Mouse (Mus musculus): ENCODE measurements around the gene Lrrc18. TPM values are rescaled to one million over a fixed set of nuclear protein-coding genes. Genes with fewer than 3 reads are reported as not detected.

Lrrc18 gene
- polyA plus RNA-seq, 1 experiment: 0.22 TPM

DNA sequence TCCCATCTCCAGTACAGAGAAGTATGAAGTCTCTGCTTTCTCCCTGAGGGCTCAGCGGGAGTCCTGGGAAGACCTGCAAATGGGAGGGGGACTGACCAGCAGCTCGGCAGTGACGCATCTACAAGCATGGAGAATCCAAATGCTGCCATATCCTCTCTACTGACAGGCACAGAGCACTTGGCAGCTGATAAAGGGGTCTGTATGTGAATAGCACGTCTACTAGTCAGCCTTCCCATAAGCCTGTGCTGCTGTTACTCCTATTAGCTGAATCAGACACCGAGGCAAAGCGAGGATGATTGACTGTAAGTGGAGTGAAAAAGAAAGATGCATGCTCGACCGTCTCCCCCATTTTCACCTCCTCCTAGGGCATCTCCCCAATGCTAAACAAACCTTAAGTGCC, 62.3 kb downstream of the Lrrc18 start:
- H3K4me3 ChIP-seq (ENCODE audit: low read depth, low read length): no peak overlapping the region
- TF ChIP-seq CTCF (IDR thresholded peaks at IDR 0.05; ENCODE audit: extremely low read depth, insufficient read length, insufficient replicate concordance, low read depth, low read length): no peak
- TF ChIP-seq POLR2A (IDR thresholded peaks at IDR 0.05; ENCODE audit: low read depth, low read length): no peak
- 73% methylated on average over 8 of the region's 8 CpGs for WGBS

DNA sequence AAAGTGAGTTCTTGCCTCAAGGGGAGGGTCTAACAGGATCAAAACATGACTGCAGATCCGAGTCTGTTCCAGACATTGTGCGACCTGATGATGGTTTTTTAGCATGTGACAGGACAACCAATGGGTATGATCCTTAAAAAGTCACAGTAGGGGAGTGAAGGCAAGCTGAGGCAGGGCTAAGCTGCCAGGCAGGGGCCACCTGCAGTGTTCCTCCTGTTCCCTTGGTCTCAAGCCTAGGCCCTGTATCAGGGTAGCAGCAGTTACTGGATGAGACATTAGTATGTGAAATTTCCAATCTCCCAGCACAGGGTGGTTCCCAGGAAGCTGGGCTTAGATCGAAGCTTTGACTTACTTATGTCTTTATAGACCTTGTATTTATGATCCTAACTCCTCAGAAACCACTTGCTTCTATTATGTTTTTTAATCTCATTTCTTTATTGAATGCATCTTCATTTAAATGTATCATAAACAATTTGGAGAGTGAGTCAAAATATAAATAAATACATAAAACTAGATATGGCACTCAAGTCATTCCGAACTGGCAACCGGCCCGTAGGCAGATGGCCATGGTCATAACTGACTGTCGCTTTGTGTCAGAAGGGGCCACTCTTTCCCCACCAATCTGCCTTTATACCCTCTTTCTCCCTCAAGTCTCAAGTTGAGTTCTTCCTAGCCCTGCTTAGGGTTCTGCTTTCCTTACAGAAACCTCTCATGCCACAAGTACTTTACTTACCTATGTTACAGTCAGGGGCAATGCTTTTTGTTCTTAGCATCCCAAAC, 67.9 kb downstream of the Lrrc18 start:
- WGBS: 79% methylated on average over 7 of the region's 7 CpGs
- TF ChIP-seq CTCF (IDR thresholded peaks at IDR 0.05; ENCODE audit: extremely low read depth, insufficient read length, insufficient replicate concordance, low read depth, low read length) (no peak), POLR2A (IDR thresholded peaks at IDR 0.05; ENCODE audit: low read depth, low read length) (no peak)
- H3K27ac ChIP-seq (ENCODE audit: insufficient read depth, low read depth, low read length): no peak overlapping the region
- H3K4me3 ChIP-seq (ENCODE audit: low read depth, low read length): no peak overlapping the region
- no peaks in the 10 kb centered on the region for H3K4me1 ChIP-seq (ENCODE audit: control insufficient read depth, insufficient read depth, insufficient read length, low read length)
- H3K27me3 ChIP-seq (ENCODE audit: control insufficient read depth, insufficient read depth, low read length): no peaks in the 10 kb centered on the region
- H3K36me3 ChIP-seq (ENCODE audit: control insufficient read depth, insufficient read depth, low read length): no peaks in the 10 kb centered on the region

More for the DNA sequence above, 62.3 kb downstream of the Lrrc18 start:
- Histone ChIP-seq H3K36me3 (ENCODE audit: control insufficient read depth, insufficient read depth, low read length) (no peaks in the 10 kb centered on the region), H3K4me1 (ENCODE audit: control insufficient read depth, insufficient read depth, insufficient read length, low read length) (no peaks in the 10 kb centered on the region), H3K27ac (ENCODE audit: insufficient read depth, low read depth, low read length) (no peak overlapping the region), H3K27me3 (ENCODE audit: control insufficient read depth, insufficient read depth, low read length) (no peaks in the 10 kb centered on the region)

DNA sequence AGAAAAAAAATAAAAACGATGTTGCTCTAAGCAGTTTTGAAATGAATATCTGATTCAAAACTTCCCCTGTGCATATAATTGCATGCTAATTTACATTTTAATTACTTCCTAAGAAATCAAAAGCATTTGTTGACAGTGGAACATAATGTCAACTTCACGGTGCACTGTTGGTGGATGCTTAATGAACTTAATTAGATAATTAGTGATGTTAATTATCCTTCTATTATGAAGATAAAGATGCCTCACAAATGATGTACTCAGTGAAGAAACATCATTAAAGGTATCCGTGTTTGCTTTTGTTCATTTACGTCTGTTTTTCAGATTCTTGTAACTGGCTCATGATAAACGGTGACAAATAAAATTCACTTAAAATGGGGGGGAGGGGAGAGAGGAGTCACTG, 71.8 kb downstream of the Lrrc18 start:
- no peaks in the 10 kb centered on the region for H3K27me3 ChIP-seq (ENCODE audit: control insufficient read depth, insufficient read depth, low read length)
- no peak overlapping the region for H3K4me3 ChIP-seq (ENCODE audit: low read depth, low read length)
- whole genome bisulfite sequencing: 79% methylated on average over 5 of the region's 5 CpGs
- no peaks in the 10 kb centered on the region for H3K36me3 ChIP-seq (ENCODE audit: control insufficient read depth, insufficient read depth, low read length)
- TF ChIP-seq POLR2A (IDR thresholded peaks at IDR 0.05; ENCODE audit: low read depth, low read length) (no peak), CTCF (IDR thresholded peaks at IDR 0.05; ENCODE audit: extremely low read depth, insufficient read length, insufficient replicate concordance, low read depth, low read length) (no peak)
- no peak overlapping the region for H3K27ac ChIP-seq (ENCODE audit: insufficient read depth, low read depth, low read length)
- H3K4me1 ChIP-seq (ENCODE audit: control insufficient read depth, insufficient read depth, insufficient read length, low read length): no peaks in the 10 kb centered on the region

Other genes with a start within 250 kb of the Lrrc18 start
- 0.90 and 1.5 TPM in 2 replicates for gene Tmem273, start 205.4 kb upstream of the Lrrc18 start, polyA plus RNA-seq (2012; rRNA removed)
- gene Fam170b, start 157.4 kb upstream of the Lrrc18 start, polyA plus RNA-seq (2012; rRNA removed): not detected in 2 replicates
- 1.6 and 2.7 TPM in 2 replicates for gene Vstm4, start 134.6 kb upstream of the Lrrc18 start, polyA plus RNA-seq (2012; rRNA removed)
- 2.4 and 4.8 TPM in 2 replicates for gene Wdfy4, start 194.1 kb downstream of the Lrrc18 start, polyA plus RNA-seq (2012; rRNA removed)
- gene Arhgap22, start 222.6 kb downstream of the Lrrc18 start, polyA plus RNA-seq (2012; rRNA removed): 3.2 and 3.6 TPM in 2 replicates